Mouse (Mus musculus): ENCODE data around the gene Ank2.
A peak's percentile ranks its signal among the peaks of the same experiment; 100 is the strongest.
"Not testable (repeated sequence)": the region's sequence is repeated elsewhere in the genome, so short reads cannot be mapped to it uniquely, and the experiment has no call there.

Ank2 gene

GRCm38 (mm10) chr3:127487302-127487701, 11.8 kb downstream of the Ank2 start:
- no peak for DNase-seq (ENCODE audit: inconsistent age in 2 of 2, low spot score in 1 of 2)

- no peak for DNase-seq (ENCODE audit: inconsistent age in 2 of 2, low spot score in 1 of 2)
Observed at GRCm38 (mm10) chr3:127485174-127485573, 14.0 kb downstream of the Ank2 start.

- DNase-seq (ENCODE audit: inconsistent age in 2 of 2, low spot score in 1 of 2): no peak
Observed at GRCm38 (mm10) chr3:127481658-127482057, 17.5 kb downstream of the Ank2 start.

GRCm38 (mm10) chr3:127480369-127480768, 18.8 kb downstream of the Ank2 start:
- not testable (repeated sequence) for DNase-seq (ENCODE audit: inconsistent age in 2 of 2, low spot score in 1 of 2)

- DNase-seq (ENCODE audit: inconsistent age in 2 of 2, low spot score in 1 of 2): no peak
Observed at GRCm38 (mm10) chr3:127474115-127474514, 25.0 kb downstream of the Ank2 start.

- DNase-seq (ENCODE audit: inconsistent age in 2 of 2, low spot score in 1 of 2): no peak
Observed at GRCm38 (mm10) chr3:127469164-127469752, 29.9 kb downstream of the Ank2 start.

- no peak for DNase-seq (ENCODE audit: inconsistent age in 2 of 2, low spot score in 1 of 2)
Observed at GRCm38 (mm10) chr3:127468569-127468968, 30.6 kb downstream of the Ank2 start.

- DNase-seq (ENCODE audit: inconsistent age in 2 of 2, low spot score in 1 of 2): no peak
Observed at GRCm38 (mm10) chr3:127463816-127464480, 35.2 kb downstream of the Ank2 start.

GRCm38 (mm10) chr3:127463165-127463564, 36.0 kb downstream of the Ank2 start:
- no peak for DNase-seq (ENCODE audit: inconsistent age in 2 of 2, low spot score in 1 of 2)

- no peak for DNase-seq (ENCODE audit: inconsistent age in 2 of 2, low spot score in 1 of 2)
Observed at GRCm38 (mm10) chr3:127462413-127462812, 36.7 kb downstream of the Ank2 start.

GRCm38 (mm10) chr3:127460891-127461437, 38.2 kb downstream of the Ank2 start:
- DNase-seq (ENCODE audit: inconsistent age in 2 of 2, low spot score in 1 of 2): no peak

- DNase-seq (ENCODE audit: inconsistent age in 2 of 2, low spot score in 1 of 2): no peak
Observed at GRCm38 (mm10) chr3:127459858-127460257, 39.3 kb downstream of the Ank2 start.

- no peak for DNase-seq (ENCODE audit: inconsistent age in 2 of 2, low spot score in 1 of 2)
Observed at GRCm38 (mm10) chr3:127458925-127459324, 40.2 kb downstream of the Ank2 start.

GRCm38 (mm10) chr3:127458420-127458798, 40.7 kb downstream of the Ank2 start:
- no peak for DNase-seq (ENCODE audit: inconsistent age in 2 of 2, low spot score in 1 of 2)

GRCm38 (mm10) chr3:127457761-127458419, 41.3 kb downstream of the Ank2 start:
- DNase-seq (ENCODE audit: inconsistent age in 2 of 2, low spot score in 1 of 2): peak in 1 of 2 experiments; percentile 32

GRCm38 (mm10) chr3:127453738-127454137, 45.4 kb downstream of the Ank2 start:
- peak in 1 of 2 experiments; percentile 58 for DNase-seq (ENCODE audit: inconsistent age in 2 of 2, low spot score in 1 of 2)

GRCm38 (mm10) chr3:127453254-127453653, 45.9 kb downstream of the Ank2 start:
- no peak for DNase-seq (ENCODE audit: inconsistent age in 2 of 2, low spot score in 1 of 2)

GRCm38 (mm10) chr3:127452233-127452632, 46.9 kb downstream of the Ank2 start:
- DNase-seq (ENCODE audit: inconsistent age in 2 of 2, low spot score in 1 of 2): no peak

- DNase-seq (ENCODE audit: inconsistent age in 2 of 2, low spot score in 1 of 2): no peak
Observed at GRCm38 (mm10) chr3:127451741-127452140, 47.4 kb downstream of the Ank2 start.

- peak; percentile 15 to 69 for DNase-seq (ENCODE audit: inconsistent age in 2 of 2, low spot score in 1 of 2)
Observed at GRCm38 (mm10) chr3:127451070-127451469, 48.1 kb downstream of the Ank2 start.

- peak; percentile 56 to 86 for DNase-seq (ENCODE audit: inconsistent age in 2 of 2, low spot score in 1 of 2)
Observed at GRCm38 (mm10) chr3:127446173-127446572, 53.0 kb downstream of the Ank2 start.

GRCm38 (mm10) chr3:127433291-127433690, 65.9 kb downstream of the Ank2 start:
- DNase-seq (ENCODE audit: inconsistent age in 2 of 2, low spot score in 1 of 2): no peak
